Mouse (Mus musculus) heart, postnatal 0 days (tissue): ENCODE results near the gene Defb45. TPM values are rescaled to one million over a fixed set of nuclear protein-coding genes. Genes with fewer than 3 reads are reported as not detected.
A peak's percentile ranks its signal among the peaks of the same experiment; 100 is the strongest.

Source experiments
- ATAC-seq: fragments of 200-750 bp; cut with Nextera tagmentation; 2 replicates; pipeline ENCODE4 v1.8.0; 2017; ENCODE audit warnings: low read depth, moderate number of reproducible peaks, moderate library complexity; ENCODE audit not compliant: insufficient read depth
- DNase-seq: peaks from one replicate; pipeline ENCODE4 v3.0.0-alpha.2; 2016; ENCODE audit warnings: low spot score
- H3K27ac ChIP-seq: fragments of 300-500 bp; sonication (generic); 2 replicates; pipeline ENCODE4 v1.5.1; 2014; ENCODE audit warnings: low read depth, mild to moderate bottlenecking
- H3K27me3 ChIP-seq: fragments of 300-500 bp; sonication (generic); 2 replicates; pipeline ENCODE4 v1.6.1; 2014; ENCODE audit warnings: low read length, mixed read lengths; ENCODE audit not compliant: control insufficient read depth, insufficient read depth
- H3K36me3 ChIP-seq: fragments of 300-500 bp; sonication (generic); replicated peaks from 2 replicates; pipeline ENCODE4 v1.6.1; 2014; ENCODE audit warnings: low read length, mixed read lengths; ENCODE audit not compliant: control insufficient read depth, insufficient read depth
- H3K4me1 ChIP-seq: fragments of 300-500 bp; sonication (generic); 2 replicates; pipeline ENCODE4 v1.6.1; 2014; ENCODE audit warnings: antibody characterized with exemption; ENCODE audit not compliant: control insufficient read depth, insufficient read depth
- H3K4me2 ChIP-seq: fragments of 300-500 bp; sonication (generic); 2 replicates; pipeline ENCODE4 v1.6.1; 2014; ENCODE audit warnings: low read depth, mild to moderate bottlenecking, low read length, moderate library complexity
- H3K4me3 ChIP-seq: fragments of 300-500 bp; sonication (generic); 2 replicates; pipeline ENCODE4 v1.5.1; 2014; ENCODE audit warnings: low read depth, low read length
- H3K9ac ChIP-seq: fragments of 300-500 bp; sonication (generic); replicated peaks from 2 replicates; pipeline ENCODE4 v1.6.1; 2014; ENCODE audit warnings: low read depth, low read length, mixed read lengths
- H3K9me3 ChIP-seq: fragments of 300-500 bp; sonication (generic); replicated peaks from 2 replicates; pipeline ENCODE4 v1.6.1; 2016; ENCODE audit warnings: low read length; ENCODE audit not compliant: control insufficient read depth
- CTCF ChIP-seq: IDR thresholded peaks from 2 replicates; pipeline ENCODE4 v1.5.1; 2016; ENCODE audit warnings: antibody characterized with exemption, control low read depth, low read depth
- EP300 ChIP-seq: IDR thresholded peaks from 2 replicates; pipeline ENCODE4 v1.6.1; 2016; ENCODE audit warnings: antibody characterized with exemption, low read depth
- WGBS: fragments of 180-500 bp; shearing (Covaris S2); extraction: QIAGEN DNeasy Blood & Tissue Kit; methylation state at CpG from one replicate; pipeline ENCODE4 v1.1.7; 2014; 5-methylcytosine and 5-hydroxymethylcytosine counted together
- polyA plus RNA-seq: library from polyadenylated mRNA; unstranded; fragments of >200 nt; fragmentation: Nextera tagmentation; extraction: Ambion mirVana; gene quantifications from 2 replicates; pipeline ENCODE4 v1.2.1, GENCODE M21; 2015
- total RNA-seq: library from RNA; depleted of rRNA; stranded (reverse); fragments of >200 nt; gene quantifications from 2 replicates; pipeline ENCODE4 v1.2.3, GENCODE M21; 2014; ENCODE audit warnings: low replicate concordance

Gene Defb45
- total and polyA plus RNA-seq, 2 experiments from 2014 or later = not detected

GRCm38 (mm10) chr2:152572114-152572794, 26.9 kb downstream of the Defb45 start, which contains the start of gene Defb21:
Gene Defb21, plus strand, starts transcription at chr2:152572744.
- WGBS = 62% methylated on average over 11 of the region's 11 CpGs
- Histone ChIP-seq H3K4me2 (no peak within 1 kb of the TSS), H3K9me3 (no peaks in the 10 kb centered on the region), H3K27ac (no peak within 1 kb of the TSS), H3K27me3 (no peaks in the 10 kb centered on the region), H3K4me3 (no peak within 1 kb of the TSS), H3K36me3 (no peaks in the 10 kb centered on the region), H3K4me1 (no peaks in the 10 kb centered on the region), H3K9ac (no peak within 1 kb of the TSS)
- TF ChIP-seq CTCF = peak; percentile 16; the same call in 1 of the 2 replicates
- no peak for TF ChIP-seq EP300
- ATAC-seq (no peak), DNase-seq (no peak)

DNA sequence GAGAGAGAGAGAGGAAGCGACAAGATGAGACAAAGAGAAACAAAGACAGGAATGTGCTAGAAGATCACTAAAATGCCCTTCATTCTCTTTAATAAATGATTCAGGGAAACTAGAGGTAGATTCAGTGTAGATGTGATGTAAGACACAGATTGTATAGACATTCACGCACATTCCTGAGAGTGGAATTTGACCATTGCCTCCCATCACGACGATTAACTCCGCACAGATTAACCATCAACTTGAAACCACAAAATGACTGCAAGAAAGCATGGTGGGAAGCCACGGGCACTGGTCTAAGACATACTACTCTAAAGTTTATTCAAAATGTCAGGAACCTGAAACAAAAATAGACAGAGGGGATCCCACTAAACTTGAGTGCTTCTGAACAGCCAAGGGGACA, 28.9 kb downstream of the Defb45 start:
- Histone ChIP-seq H3K4me3 (no peak overlapping the region), H3K9me3 (no peaks in the 10 kb centered on the region), H3K36me3 (no peaks in the 10 kb centered on the region), H3K4me2 (no peak overlapping the region), H3K27ac (no peak overlapping the region), H3K27me3 (no peaks in the 10 kb centered on the region), H3K4me1 (no peaks in the 10 kb centered on the region), H3K9ac (no peak overlapping the region)
- no peak for DNase-seq
- 74% methylated on average over 6 of the region's 6 CpGs for WGBS
- TF ChIP-seq CTCF = no peak
- no peak for TF ChIP-seq EP300
- ATAC-seq = no peak

- Histone ChIP-seq H3K9ac (no peak overlapping the region), H3K27me3 (no peaks in the 10 kb centered on the region), H3K4me2 (no peak overlapping the region), H3K9me3 (no peaks in the 10 kb centered on the region), H3K4me3 (no peak overlapping the region), H3K27ac (no peak overlapping the region), H3K4me1 (no peaks in the 10 kb centered on the region), H3K36me3 (no peaks in the 10 kb centered on the region)
- WGBS = 71% methylated on average over 4 of the region's 4 CpGs
- ATAC-seq (no peak), DNase-seq (no peak)
- TF ChIP-seq EP300 (no peak), CTCF (no peak)
These were observed 29.3 kb downstream of the Defb45 start for GRCm38 (mm10) chr2:152569881-152570280.

DNA sequence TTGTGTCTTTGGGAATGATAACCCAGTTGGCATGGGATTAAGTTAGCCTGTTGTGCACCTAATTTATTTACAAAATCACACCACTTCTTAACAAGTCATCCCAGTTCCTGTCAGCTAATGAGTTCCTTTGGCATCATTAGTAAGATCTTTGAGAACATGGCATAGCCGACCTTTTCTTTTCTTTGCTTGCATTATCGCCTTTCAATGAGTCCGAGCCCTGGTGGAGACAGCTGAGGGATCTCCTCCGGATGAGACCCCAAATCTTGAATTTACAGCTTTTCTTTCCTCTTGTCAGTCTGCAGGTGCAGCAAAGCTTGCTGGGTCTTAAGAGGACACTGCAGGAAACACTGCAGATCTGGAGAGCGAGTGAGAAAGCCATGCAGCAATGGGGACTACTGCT, 30.2 kb downstream of the Defb45 start, which contains the start of gene Gm17416:
Gene Gm17416, plus strand, starts transcription at position 301 of the 400 bp plus-strand sequence.
- H3K4me3 ChIP-seq = no peak within 1 kb of the TSS
- no peak for ATAC-seq
- no peak within 1 kb of the TSS for H3K9ac ChIP-seq
- no peak for DNase-seq
- TF ChIP-seq EP300 (no peak), CTCF (no peak)
- H3K4me2 ChIP-seq = no peak within 1 kb of the TSS
- H3K9me3 ChIP-seq = no peaks in the 10 kb centered on the region
- no peaks in the 10 kb centered on the region for H3K27me3 ChIP-seq
- H3K36me3 ChIP-seq = no peaks in the 10 kb centered on the region
- WGBS = 85% methylated on average over 5 of the region's 5 CpGs
- H3K27ac ChIP-seq = no peak within 1 kb of the TSS
- no peaks in the 10 kb centered on the region for H3K4me1 ChIP-seq

- Histone ChIP-seq H3K4me3 (no peak overlapping the region), H3K9me3 (no peaks in the 10 kb centered on the region), H3K4me2 (no peak overlapping the region), H3K27me3 (no peaks in the 10 kb centered on the region), H3K4me1 (no peaks in the 10 kb centered on the region), H3K27ac (no peak overlapping the region), H3K36me3 (no peaks in the 10 kb centered on the region), H3K9ac (no peak overlapping the region)
- no peak for TF ChIP-seq EP300
- no peak for DNase-seq
- no peak for ATAC-seq
- 81% methylated on average over 7 of the region's 7 CpGs for WGBS
These were observed 42.5 kb downstream of the Defb45 start for GRCm38 (mm10) chr2:152556655-152557054.
